Comparison of ENCODE assay signal across 24 mouse cellular contexts in genomic region chr6:141292826-141293459, GRCm38 (mm10). TPM values are rescaled to one million over a fixed set of nuclear protein-coding genes. Genes with fewer than 3 reads are reported as not detected.
"Had no signal": no experiment of that assay in that cellular context is flagged by ENCODE, and none has a peak within 500 bp of the region (broad histone marks: within the 10 kb centered on the region; RNA-seq: fewer than 3 reads in every experiment).

No protein-coding gene starts in this region.

- H3K27me3 ChIP-seq: heart, embryonic 12.5 days; hindbrain, embryonic 13.5 days; hindbrain, embryonic 15.5 days; limb, embryonic 12.5 days; liver, embryonic 13.5 days; liver, embryonic 15.5 days had no signal

- ATAC-seq: hindbrain, postnatal 0 days had no signal

- H3K4me3 ChIP-seq: heart, embryonic 10.5 days; heart, embryonic 12.5 days; hindbrain, embryonic 13.5 days; hindbrain, embryonic 15.5 days; layer of hippocampus, adult 2 months; left cerebral cortex, adult 2 months; limb, embryonic 10.5 days; limb, embryonic 12.5 days; liver, embryonic 13.5 days; liver, embryonic 15.5 days had no signal

- H3K27ac ChIP-seq: heart, embryonic 10.5 days; hindbrain, embryonic 13.5 days; hindbrain, embryonic 15.5 days; hindbrain, postnatal 0 days; layer of hippocampus, adult 2 months; left cerebral cortex, adult 2 months; limb, embryonic 10.5 days; limb, embryonic 12.5 days; liver, embryonic 13.5 days; liver, embryonic 15.5 days had no signal

- DNase-seq: gastrocnemius, postnatal 14 days; gastrocnemius, postnatal 36 days; heart, adult 18-20 months; heart, postnatal 14 days; heart, postnatal 36 days; kidney, adult 18-20 months; kidney, adult 8-10 months; kidney, postnatal 10 days; kidney, postnatal 25 days; kidney, postnatal 4 days; liver; liver, embryonic 13.5 days had no signal

- H3K4me2 ChIP-seq: heart, embryonic 12.5 days; hindbrain, embryonic 13.5 days; hindbrain, embryonic 15.5 days; limb, embryonic 12.5 days; liver, embryonic 11.5 days; liver, embryonic 13.5 days; liver, embryonic 15.5 days had no signal

- H3K9me3 ChIP-seq: heart, embryonic 10.5 days; heart, embryonic 12.5 days; hindbrain, embryonic 13.5 days; hindbrain, embryonic 15.5 days; limb, embryonic 10.5 days; limb, embryonic 12.5 days; liver, embryonic 13.5 days; liver, embryonic 15.5 days had no signal

- H3K9ac ChIP-seq: heart, embryonic 12.5 days; hindbrain, embryonic 13.5 days; hindbrain, embryonic 15.5 days; limb, embryonic 12.5 days; liver, embryonic 13.5 days; liver, embryonic 15.5 days had no signal

- H3K4me1 ChIP-seq: heart, embryonic 10.5 days; hindbrain, embryonic 13.5 days; hindbrain, embryonic 15.5 days; limb, embryonic 10.5 days; limb, embryonic 12.5 days; liver, embryonic 13.5 days; liver, embryonic 15.5 days had no signal

- H3K36me3 ChIP-seq: heart, embryonic 10.5 days; hindbrain, embryonic 13.5 days; hindbrain, embryonic 15.5 days; limb, embryonic 10.5 days; limb, embryonic 12.5 days; liver, embryonic 13.5 days; liver, embryonic 15.5 days had no signal

RNA-seq across cellular contexts. Expression of gene Pde3a, which starts 43.9 kb away (rescaled TPM):
- total RNA-seq: hematopoietic stem cell, adult 5-6 weeks had no signal
